Mouse (Mus musculus) layer of hippocampus, postnatal 14 days (tissue): Measurements from ENCODE around the gene Cdkn1c. TPM values are rescaled to one million over a fixed set of nuclear protein-coding genes. Genes with fewer than 3 reads are reported as not detected.

ENCODE experiments used
- DNase-seq, 2 experiments: peaks; one replicate each; pipeline ENCODE4 v3.0.0; 2021 to 2022; ENCODE audit warnings: low spot score in 2 of 2, mixed read lengths in 1 of 2
- total RNA-seq, 2 experiments: library from RNA; stranded (reverse); gene quantifications; 2 replicates each; pipeline ENCODE4 v1.2.3; 2021

Cdkn1c gene
- total RNA-seq, 2 experiments from 2014 or later: 9.7 to 14.5 TPM

- no peak for DNase-seq
Observed at GRCm38 (mm10) chr7:143474811-143475210, 14.0 kb upstream of the Cdkn1c start.

GRCm38 (mm10) chr7:143473347-143474101 lies 12.7 kb upstream of the Cdkn1c start, which contains the start of gene Slc22a18:
TSS of gene Slc22a18 (plus strand) at chr7:143473736.
- no peak for DNase-seq

DNA sequence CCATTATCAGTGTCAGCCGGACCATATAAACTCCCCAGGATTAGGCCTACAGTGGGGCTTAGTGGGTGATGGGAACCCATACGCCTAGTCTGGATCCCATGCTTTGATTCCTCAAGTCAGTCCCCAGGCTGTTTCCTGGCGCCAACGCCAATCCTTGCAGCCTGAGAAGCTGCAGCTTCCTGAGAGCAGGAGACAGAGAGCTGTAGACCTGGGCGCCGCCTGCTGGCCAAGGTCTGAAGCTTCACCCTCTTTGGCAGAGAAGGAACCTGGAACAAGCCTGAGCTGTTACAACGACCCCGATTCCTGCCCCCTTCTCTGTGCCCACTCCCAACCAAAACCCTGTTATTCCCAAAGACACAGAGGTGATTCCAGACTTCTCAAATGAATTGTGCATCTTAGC lies 9.1 kb upstream of the Cdkn1c start:
- DNase-seq: peak; percentile 58 to 64

- DNase-seq: no peak
Observed at GRCm38 (mm10) chr7:143467714-143468113, 6.9 kb upstream of the Cdkn1c start.

DNA sequence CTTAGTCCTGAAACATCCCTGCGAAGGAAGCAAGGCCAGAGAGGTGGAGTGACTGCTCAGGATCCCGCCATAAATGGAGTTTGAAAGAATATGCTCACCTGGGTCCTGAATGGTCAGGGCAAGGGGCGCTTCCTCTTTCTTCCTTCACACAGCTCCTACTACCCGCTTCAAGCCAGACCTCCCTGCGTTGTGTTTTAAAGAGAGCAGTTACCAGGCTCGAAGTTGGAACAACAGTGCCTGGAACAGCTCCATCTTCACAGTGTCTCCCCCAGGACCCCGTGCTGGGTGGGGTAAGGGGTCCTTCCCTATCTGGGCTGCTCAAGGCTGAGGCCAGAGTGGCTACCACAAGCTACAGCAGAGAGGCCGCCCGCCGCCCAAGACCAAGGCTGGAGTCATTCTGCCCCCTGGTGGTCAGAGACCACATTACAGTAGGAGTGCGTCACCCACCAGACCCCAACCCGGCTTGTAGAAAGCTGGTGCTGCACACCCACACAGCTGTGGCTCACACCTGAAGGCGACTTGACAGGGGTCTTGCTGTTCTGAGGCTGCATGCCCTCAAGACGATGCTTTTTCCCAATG lies 5.3 kb upstream of the Cdkn1c start:
- peak; percentile 76 to 85 for DNase-seq

DNA sequence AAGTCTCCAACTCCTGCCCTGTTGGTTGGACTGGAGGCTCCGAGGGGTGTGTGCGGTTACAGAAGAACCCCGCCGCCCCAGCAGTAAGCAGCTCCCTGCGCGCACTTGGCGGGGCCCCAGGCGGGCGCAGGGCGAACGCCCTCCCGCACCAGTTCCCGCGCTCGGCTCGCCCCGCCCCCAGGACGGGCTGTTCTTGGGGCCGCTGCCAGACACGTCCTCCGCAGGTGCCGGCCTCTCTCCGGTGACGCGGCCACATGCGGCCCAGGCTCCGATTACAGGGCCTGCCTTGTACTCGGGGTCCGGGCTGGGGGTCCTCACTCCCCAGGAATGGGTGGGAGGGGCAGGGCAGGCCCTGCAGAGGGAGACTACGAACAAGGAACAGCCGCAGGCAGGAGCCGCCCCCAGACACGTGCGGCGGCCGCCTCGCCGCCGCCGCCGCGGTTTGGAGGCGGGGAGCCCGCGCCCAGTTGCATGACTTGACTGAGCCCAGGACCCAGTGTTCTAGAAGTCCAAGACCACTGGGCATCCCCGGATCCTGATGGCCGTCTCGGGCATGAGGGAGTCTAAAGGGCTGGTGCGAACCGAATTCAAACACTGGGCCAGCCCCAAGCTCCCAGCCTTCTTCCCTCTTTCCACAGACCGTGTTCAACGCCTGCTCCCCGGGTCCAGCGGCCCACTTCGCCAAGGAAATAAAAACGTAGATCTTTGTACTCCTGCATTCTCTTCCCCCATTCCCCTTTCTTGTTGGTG lies 4.1 kb upstream of the Cdkn1c start:
- no peak for DNase-seq

GRCm38 (mm10) chr7:143463865-143464415 lies 3.1 kb upstream of the Cdkn1c start:
- DNase-seq: peak; percentile 73 to 75

- no peak for DNase-seq
Observed at GRCm38 (mm10) chr7:143462516-143462915, 1.7 kb upstream of the Cdkn1c start.

- DNase-seq: no peak
Observed at GRCm38 (mm10) chr7:143461920-143462319, 1.1 kb upstream of the Cdkn1c start.

- no peak for DNase-seq
Observed at GRCm38 (mm10) chr7:143461294-143461870, 532 bp upstream of the Cdkn1c start.

DNA sequence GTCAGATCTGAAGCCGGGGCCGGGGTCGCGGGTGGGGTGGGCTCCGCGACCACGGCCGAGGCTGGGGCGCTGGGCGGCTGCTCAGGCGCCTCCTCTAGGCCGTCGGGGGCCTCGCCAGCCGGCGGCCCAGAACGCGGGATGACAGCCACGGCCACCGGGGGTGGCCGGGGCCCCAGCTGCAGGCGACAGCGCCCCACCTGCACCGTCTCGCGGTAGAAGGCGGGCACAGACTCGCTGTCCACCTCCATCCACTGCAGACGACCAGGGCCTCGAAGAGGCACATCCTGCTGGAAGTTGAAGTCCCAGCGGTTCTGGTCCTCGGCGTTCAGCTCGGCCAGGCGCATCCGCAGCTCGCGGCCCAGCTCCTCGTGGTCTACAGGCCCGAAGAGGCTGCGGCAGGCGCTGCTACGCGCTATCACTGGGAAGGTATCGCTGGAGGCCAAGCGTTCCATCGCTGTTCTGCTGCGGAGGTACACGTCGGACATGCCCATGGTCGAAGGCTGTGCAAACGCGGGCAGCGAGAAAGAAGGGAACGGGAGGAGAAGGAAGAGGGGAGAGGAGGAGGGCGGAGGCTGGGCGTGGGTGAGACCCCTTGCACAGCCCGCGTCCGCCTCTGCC lies 524 bp downstream of the Cdkn1c start:
- DNase-seq: no peak

DNA sequence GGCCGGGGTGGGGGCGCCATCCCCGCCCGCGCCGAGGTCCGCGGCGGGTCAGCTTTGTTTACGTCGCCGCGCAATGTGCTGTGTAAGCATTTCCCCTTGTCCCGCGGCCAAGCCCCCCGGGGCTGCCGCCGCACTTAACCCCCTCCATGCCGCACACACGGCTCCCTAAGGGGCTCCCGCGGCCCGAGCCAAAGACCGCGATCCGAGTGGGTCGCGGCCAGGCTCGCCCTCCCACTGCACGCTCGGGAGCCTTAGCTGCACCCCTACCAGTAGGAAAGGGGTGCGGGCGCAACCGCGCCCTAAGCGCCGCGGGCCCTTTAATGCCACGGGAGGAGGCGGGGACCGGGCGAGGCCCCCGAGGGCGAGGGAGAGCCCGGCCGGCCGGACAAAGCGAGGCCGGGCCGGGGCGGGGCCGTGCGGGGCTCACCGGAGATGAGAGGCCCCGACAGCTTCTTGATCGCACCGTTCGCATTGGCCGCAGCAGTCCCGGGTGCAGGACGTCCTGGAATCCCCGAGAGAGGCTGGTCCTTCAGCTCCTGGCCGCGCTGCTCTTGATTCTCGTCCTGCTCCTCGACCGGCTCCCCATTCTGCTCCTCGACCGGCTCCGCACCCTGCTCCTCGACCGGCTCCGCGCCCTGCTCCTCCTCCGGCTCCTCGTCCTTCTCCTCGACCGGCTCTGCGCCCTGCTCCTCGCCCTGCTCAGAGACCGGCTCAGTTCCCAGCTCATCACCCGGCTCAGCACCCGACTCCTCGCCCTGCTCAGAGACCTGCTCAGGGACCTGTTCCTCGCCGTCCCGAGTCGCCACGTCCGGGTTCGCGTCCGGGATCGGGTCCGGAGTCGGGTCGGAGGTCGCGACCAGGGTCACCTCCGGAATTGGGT lies 1.3 kb downstream of the Cdkn1c start:
- no peak for DNase-seq

DNA sequence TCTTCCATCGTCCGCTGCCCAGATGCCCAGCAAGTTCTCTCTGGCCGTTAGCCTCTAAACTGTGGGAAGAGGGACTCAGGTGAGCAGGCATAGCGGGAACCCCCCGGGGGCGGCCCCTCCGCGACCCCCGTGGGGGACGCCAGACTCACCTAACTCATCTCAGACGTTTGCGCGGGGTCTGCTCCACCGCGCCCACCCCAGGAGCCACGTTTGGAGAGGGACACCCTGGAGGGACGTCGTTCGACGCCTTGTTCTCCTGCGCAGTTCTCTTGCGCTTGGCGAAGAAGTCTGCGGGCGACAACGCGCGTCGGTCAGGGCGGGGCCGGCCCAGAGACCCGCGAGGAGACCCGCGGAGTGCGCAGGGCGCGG lies 1.9 kb downstream of the Cdkn1c start:
- DNase-seq: no peak

DNA sequence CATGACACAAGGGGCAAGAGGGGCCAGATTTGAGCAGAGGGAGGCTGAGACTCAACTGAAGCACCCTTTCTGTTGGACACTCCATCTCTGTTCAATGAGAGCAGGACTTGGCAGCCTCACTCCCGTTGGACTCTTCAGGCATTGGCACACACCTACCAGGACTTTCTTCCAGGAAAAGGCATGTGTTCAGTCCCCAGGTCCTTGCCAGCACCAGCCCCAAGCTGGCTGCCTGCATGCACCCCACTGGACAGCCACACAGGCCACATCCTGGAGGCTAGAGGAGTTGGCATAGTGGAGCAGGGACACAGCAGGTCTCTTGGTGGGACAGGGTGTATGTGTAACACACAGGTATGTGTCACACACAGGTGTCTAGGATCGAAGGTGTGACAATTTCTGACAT lies 13.7 kb downstream of the Cdkn1c start:
- DNase-seq: peak in 1 of 2 experiments; percentile 47

GRCm38 (mm10) chr7:143445651-143446460 lies 15.0 kb downstream of the Cdkn1c start:
- no peak for DNase-seq

DNA sequence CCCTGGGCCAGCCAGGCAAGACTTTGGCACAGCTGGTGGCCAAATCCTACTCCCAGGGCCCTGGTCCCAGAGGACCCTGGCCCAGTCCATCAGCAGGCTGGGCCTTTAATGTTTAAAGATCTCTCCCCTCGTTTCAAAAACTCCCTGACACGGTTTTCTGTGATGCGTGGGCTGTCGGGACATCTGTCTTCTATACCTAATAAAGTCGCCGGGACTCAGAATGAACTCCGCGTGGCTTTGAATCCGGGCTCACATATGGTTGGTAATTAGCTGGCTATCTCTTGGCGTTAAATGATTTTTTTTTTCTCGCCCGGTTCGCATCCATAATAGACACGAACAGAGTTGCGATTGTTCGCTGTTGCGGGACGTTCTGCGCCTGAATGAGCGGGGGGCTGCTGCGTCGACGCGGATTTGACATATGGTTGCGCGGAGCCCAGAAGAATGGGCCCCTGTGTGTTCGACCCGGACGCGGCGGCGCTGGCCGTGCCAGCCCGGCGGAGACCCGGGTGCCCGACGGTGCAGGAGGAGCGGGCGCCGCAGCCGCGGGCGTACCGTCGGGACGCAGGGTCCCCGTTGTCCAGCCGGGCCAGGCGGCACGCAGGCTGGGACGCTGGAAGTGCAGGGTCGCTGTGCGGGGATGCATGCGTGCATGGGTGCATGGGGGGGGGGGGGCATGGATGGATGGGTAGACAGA lies 15.7 kb downstream of the Cdkn1c start:
- DNase-seq: no peak

- no peak for DNase-seq
Observed at GRCm38 (mm10) chr7:143444580-143444954, 16.3 kb downstream of the Cdkn1c start.

DNA sequence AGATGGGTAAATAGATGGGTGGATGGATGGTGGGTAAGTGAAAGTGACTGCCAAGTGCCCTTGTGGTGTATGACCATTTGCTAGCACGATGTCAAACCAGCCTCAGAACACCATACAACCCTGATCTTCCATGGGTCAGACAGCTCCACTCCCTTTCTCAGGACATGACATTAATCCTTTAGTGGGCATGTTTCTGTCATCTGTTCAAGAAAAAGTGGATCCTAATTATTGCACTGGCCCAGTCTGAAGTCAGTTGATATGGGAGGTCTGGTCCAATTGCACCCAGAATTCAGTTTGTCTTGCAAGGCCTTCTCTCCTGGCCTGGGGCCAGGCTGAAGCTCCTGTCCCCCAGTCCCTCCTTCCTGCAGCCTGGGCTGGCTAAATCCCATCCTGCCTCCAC lies 21.9 kb downstream of the Cdkn1c start:
- DNase-seq: no peak
